Mouse (Mus musculus): ENCODE measurements around the gene E330009J07Rik.
A peak's percentile ranks its signal among the peaks of the same experiment; 100 is the strongest.

The E330009J07Rik gene

DNA sequence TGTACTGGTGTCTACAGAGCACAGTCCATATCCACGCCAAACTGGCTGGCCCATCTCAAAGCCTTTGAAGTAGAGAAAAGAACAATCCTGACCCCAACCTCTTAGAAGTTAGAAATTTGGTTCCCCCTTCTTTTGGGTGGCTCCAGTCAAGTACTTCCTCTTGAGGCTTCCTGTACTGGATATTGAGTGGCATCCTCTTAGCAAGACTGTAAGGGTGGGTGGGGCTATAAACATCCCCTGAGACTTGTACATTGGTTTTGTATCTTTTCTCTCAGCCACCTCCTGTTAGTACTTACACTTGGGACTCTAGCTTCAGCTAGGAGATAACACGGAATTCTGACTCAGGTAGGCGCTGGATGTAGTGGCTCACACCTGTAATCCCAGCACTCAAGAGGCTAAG is 5.7 kb downstream of the E330009J07Rik start:
- no peak for DNase-seq (ENCODE audit: low read depth, low spot score)

GRCm38 (mm10) chr6:40429521-40429931 is 6.4 kb downstream of the E330009J07Rik start:
- no peak for DNase-seq (ENCODE audit: low read depth, low spot score)

GRCm38 (mm10) chr6:40428696-40429095 is 7.2 kb downstream of the E330009J07Rik start:
- DNase-seq (ENCODE audit: low read depth, low spot score), result no peak

DNA sequence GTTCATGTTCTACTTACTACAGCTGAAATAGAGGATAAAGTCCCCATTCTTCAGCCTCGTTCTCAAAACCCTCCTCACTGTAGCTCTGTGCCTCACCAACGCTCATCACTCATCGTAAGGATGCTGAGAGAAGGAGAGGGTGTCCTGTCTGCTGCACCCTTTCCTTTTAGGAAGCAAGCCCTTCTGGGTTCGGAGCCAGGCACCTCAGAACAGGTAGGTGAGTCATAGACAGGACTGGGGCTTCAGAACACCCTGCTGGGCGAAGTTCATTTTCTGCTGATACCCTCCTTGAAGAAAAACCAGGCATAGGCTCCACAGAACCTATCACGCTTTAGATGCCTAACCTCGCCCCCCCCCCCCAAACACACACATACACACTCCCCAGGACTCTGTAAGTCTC is 8.5 kb downstream of the E330009J07Rik start:
- no peak for DNase-seq (ENCODE audit: low read depth, low spot score)

GRCm38 (mm10) chr6:40423774-40424173 is 12.2 kb downstream of the E330009J07Rik start:
- no peak for DNase-seq (ENCODE audit: low read depth, low spot score)

DNA sequence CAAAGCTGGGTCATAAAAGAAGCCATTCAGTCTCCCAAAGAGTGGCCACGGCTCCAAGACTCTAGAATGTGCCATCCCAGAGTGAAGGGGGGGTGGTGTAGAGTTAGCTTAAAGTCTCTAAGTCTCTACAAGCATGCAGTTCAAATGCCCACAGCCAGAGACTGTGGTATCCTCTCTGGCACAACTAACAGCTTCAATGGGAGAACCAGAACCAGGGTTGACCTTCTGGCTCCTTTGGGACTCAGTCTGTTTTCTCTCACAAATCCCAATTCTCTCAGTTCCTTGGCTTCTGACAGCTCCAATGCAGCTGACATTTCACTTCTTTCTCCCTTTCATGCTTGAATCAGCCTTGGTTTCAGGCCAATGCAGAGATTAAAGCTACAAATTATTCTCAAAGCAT is 12.9 kb downstream of the E330009J07Rik start:
- no peak for DNase-seq (ENCODE audit: low read depth, low spot score)

- DNase-seq (ENCODE audit: low read depth, low spot score), result no peak
Measured at GRCm38 (mm10) chr6:40421099-40421498, 14.8 kb downstream of the E330009J07Rik start.

GRCm38 (mm10) chr6:40418386-40418785 is 17.5 kb downstream of the E330009J07Rik start:
- no peak for DNase-seq (ENCODE audit: low read depth, low spot score)

- no peak for DNase-seq (ENCODE audit: low read depth, low spot score)
Measured at GRCm38 (mm10) chr6:40415799-40416198, 20.1 kb downstream of the E330009J07Rik start.

DNA sequence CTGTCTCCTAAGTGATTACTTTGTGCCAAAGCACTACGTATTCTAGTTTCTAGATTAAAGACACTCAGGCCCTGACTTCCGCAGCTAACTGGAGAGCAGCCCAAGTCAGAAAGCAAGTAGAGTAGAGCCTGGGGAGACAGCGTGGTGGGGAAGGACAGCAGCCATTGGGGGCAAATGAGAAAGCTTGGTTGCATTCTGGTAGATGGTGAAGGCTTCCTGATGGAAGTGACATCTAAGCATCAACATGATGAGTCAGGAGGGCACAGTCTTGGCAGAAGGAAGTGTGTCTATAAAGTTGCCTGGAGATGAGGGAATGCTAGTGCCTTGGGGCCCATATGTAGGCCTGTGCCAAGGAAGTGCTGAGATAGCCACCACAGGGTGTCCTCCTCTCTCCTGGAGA is 22.4 kb downstream of the E330009J07Rik start:
- DNase-seq (ENCODE audit: low read depth, low spot score), result no peak

DNA sequence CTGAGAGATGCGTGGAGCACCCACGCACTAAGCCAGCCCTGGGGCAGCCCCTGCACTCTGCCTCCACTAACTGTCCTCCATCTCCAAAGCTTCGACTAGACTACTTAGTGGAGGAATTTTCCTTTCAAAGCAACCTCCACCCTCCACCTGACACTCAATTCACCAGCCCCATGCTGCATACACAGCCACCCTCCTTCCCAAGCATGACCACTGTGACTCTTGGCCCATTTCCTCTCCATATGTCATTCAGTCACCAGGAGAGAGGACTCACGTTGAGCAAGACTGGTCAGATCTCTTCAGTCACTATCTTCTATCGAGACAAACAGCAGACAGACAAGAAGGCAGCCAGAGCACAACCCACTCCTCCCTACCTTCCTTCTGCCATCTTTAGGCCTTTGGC is 22.9 kb downstream of the E330009J07Rik start:
- DNase-seq (ENCODE audit: low read depth, low spot score), result no peak

GRCm38 (mm10) chr6:40411085-40411484 is 24.9 kb downstream of the E330009J07Rik start:
- DNase-seq (ENCODE audit: low read depth, low spot score), result no peak

GRCm38 (mm10) chr6:40403640-40404285 is 32.2 kb downstream of the E330009J07Rik start:
- DNase-seq (ENCODE audit: low read depth, low spot score), result no peak

DNA sequence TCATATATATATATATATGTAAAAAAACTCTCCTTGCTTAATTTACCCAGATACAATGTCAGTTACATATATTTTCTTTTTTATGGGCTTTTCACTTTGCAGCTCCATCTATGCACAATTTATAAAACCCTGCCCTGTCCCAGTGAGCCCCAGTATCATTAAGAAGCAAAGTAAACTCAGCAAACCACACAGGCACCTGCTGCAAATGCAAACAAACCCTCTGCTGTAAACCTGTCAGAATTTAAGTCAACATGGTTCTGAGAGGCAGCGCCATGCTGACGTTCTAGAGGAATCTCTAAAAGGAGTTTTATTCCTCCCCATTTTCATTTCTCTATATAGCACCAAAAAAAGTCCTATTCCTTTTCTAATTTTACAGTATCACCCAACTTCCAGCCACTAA is 33.9 kb downstream of the E330009J07Rik start:
- no peak for DNase-seq (ENCODE audit: low read depth, low spot score)

- peak; percentile 4 for DNase-seq (ENCODE audit: low read depth, low spot score)
Measured at GRCm38 (mm10) chr6:40393213-40393612, 42.7 kb downstream of the E330009J07Rik start.

GRCm38 (mm10) chr6:40390975-40391374 is 45.0 kb downstream of the E330009J07Rik start:
- no peak for DNase-seq (ENCODE audit: low read depth, low spot score)

DNA sequence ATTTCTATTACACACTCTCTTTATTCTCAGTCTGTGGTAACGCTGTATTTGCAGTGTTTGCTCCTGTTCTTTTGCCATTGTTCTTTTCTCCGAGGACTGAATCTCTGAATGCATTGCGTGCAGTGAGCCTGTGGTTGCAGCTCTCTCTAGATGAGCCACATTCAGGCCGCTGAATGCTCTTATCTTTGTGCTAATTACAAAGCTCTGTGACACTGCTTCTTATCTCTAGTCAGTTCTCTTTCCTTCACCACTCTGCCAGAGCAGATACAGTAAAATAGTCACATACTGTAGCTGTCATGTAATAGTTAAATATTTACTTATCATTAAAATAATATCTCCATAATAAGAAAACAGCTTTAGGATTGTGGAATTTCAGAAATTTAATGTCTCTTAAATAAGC is 47.3 kb downstream of the E330009J07Rik start:
- DNase-seq (ENCODE audit: low read depth, low spot score), result no peak

- no peak for DNase-seq (ENCODE audit: low read depth, low spot score)
Measured at GRCm38 (mm10) chr6:40385682-40386081, 50.3 kb downstream of the E330009J07Rik start.

DNA sequence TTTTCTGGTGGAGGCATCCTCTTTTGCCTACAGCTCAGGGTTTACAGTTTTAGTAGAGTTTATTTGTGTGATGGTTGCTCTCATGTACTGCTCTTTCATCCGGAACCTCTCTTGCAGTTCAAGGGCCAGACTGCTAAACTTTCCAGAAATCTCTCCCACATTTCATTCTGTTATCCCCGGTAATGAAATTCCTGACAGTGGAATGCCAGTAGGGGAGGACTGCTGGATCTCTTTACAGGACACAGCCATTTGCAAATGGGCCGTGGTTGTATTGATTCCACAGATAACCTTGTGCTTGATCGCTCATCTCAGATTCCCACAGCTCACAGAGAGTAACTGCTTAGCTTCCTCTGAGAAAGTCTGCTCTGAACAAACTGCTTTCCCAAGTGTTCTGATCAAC is 54.0 kb downstream of the E330009J07Rik start:
- no peak for DNase-seq (ENCODE audit: low read depth, low spot score)

- DNase-seq (ENCODE audit: low read depth, low spot score), result no peak
Measured at GRCm38 (mm10) chr6:40380181-40380580, 55.8 kb downstream of the E330009J07Rik start.

- no peak for DNase-seq (ENCODE audit: low read depth, low spot score)
Measured at GRCm38 (mm10) chr6:40371031-40371430, 64.9 kb downstream of the E330009J07Rik start.

DNA sequence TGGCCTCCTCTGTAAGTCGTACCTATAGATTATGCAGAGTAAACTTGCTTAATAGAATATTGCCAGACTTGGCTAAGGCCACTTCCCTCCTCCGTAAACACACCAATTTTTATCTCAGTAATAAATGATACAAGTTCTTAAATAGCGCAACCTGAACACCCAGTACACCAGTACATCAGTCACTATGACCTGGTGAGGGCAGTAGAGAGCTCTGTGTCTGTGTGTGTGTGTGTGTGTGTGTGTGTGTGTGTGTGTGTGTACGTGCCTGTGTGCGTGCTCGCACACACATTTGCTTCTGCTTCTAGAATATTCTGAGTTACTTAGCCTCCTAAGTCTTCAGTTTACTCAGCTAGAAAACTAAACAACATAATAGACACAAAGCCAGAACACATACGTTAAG is 82.6 kb downstream of the E330009J07Rik start:
- DNase-seq (ENCODE audit: low read depth, low spot score), result no peak
